Mouse (Mus musculus) frontal cortex, postnatal 25 days (tissue): Measurements from ENCODE around the gene Fbxo41.
A peak's percentile ranks its signal among the peaks of the same experiment; 100 is the strongest.

Experiments used
- DNase-seq, 2 experiments: peaks; one replicate each; pipeline ENCODE4 v3.0.0; 2022; ENCODE audit warnings: low spot score in 2 of 2

Fbxo41 gene

GRCm38 (mm10) chr6:85447351-85447750 lies 55.4 kb downstream of the Fbxo41 start:
- DNase-seq = no peak

GRCm38 (mm10) chr6:85445286-85445685 lies 57.5 kb downstream of the Fbxo41 start:
- DNase-seq = no peak

DNA sequence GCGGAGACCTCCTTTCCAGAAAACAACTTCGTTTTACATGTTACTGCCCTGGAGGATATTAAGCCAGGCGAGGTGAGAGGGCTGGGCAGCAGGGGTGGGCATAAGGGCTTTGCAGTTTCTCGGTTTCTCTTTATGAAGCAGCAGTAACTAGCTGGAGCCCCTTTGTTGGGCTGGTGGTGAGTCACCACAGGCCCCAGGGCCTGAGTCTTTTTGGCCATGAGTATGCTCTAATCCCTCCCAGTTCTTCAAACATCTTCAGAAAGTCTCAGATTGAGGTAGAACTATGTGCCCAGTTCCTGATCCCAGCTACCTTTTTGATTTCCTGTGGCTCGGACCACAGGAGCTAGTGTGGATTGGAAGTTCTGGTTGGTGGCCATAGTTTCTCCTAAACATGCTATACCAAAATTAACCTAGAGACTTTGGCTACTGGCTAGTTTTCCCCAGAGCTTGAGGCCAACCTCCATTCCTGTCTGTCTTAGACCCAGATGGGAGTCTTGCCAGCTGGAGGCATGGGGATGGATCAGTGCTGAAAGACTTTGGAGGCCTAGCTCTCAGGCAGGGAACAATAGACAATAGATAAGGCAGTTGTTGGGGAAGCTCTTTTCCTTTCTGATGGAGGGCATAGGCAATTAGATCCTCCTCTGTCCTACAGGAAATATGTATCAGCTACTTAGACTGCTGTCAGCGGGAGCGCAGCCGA lies 58.4 kb downstream of the Fbxo41 start:
- DNase-seq = no peak

DNA sequence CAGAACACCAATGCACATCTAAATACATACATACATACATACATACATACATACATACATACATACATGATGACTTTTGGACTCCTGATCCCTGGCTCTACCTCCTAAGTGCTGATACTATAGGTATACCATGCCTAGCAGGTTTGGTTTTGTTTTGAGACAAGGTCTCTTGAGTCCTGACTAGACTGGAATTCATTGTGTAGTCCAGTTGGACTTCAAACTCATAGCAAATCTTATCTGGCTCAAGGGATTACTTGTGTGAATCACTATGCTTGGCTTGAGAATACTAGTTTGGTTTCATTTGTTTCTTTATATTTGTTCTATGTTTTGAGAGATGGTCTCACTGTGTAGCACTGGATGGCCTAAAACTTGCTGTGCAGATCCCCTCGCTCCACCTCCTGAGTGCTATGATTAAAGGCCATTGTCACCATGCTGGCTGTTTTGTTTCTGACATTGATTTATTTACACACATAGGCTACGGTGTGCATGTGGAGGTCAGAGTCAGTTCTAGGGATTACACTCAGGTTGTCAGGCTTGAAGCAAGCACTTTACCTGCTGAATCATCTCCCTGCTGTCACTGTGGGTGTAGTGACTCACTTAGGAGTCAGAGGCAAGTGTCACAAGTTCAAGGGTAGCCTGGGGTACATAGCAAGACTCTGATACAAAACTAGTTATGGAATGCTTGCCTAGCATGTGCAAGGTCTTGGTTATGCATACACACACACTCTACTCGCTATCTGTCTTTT lies 59.1 kb downstream of the Fbxo41 start:
- DNase-seq = no peak

DNA sequence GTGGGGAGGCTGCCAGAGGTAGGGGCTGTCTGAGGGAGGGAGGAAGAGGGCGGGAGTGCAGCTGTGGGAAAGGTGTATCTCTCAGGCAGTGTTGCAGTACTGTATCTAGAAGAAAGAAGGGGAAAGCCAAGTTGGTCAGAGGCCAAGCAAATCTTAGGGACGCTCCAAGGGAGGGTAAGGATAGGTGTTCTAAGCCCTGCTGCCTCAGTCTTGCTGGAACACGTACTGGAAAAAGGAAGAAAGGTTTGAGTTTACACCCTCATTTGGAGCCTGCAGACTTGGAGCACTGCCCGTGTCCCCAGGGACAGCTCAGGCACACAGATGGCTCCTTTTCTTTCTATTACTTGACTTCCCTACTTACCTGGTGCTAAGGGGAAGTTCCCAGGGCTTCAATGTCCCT lies 61.7 kb downstream of the Fbxo41 start:
- DNase-seq = no peak

DNA sequence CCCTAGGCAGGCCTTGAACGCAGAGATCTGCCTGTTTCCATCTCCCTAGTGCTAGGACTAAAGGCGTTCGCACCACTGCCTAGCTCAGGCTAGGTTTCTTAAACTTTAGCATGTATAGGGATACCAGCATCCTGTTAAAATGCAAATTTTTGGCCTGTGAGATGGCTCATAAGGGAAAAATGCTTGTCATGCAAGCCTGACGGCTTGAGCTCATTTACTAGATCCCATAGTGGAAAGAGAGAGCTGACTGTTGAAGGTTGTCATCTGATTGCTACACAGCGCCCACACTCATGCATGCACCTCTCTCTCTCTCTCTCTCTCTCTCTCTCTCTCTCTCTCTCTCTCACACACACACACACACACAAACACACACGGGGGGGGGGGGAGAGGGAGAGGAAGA lies 66.2 kb downstream of the Fbxo41 start:
- DNase-seq = no peak

- DNase-seq = no peak
Measured at GRCm38 (mm10) chr6:85436204-85436603, 66.6 kb downstream of the Fbxo41 start.

DNA sequence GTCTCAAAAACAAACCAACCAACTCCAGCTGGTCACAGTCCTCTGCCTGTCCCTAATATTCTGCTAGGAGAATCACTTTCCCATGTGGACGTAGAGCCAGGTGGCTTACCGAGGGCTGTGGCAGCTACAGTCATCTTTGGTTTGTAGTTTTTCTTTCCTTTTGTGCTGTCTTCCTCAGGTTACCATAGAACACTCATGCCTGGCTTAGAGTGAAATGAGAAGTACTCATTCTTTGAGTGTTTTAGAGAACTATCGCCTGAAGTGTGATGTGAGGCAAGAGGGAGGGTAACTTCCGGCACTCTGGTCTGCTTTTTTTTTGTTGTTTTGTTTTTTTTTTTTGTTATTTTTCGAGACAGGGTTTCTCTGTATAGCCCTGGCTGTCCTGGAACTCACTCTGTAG lies 68.9 kb downstream of the Fbxo41 start:
- DNase-seq = no peak

GRCm38 (mm10) chr6:85431842-85432431 lies 70.9 kb downstream of the Fbxo41 start, which contains the start of gene Smyd5:
Gene Smyd5, plus strand, starts transcription at chr6:85431989.
- DNase-seq = peak; percentile 64 to 71

DNA sequence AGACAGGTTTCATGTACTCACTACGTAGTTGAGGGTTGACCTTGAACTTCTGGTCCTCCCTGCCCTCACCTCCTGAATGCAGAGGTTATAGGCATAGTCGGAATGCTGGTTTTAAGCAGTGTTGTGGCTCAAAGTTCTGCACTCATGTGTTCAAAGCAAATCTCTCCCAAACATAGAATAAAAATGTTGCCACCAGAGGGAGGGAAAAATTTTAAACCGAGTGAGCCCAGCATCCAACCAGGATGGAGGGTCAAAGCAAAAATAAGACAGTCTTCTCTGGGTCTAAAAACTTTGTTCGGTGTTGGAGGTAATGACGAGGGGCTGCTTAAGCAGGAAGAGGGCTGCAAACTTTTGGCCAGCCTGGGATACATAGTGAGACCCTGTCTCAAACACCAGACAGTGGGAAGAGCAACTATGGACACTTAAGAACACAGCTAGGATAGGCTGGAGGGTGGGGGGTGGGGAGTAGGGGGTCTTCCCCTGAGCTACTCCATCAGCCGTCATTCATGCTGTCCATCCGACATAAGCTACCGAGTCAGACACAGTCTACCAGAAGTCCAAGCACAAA lies 71.4 kb downstream of the Fbxo41 start:
- no peak for DNase-seq

- no peak for DNase-seq
Measured at GRCm38 (mm10) chr6:85423836-85424379, 78.9 kb downstream of the Fbxo41 start, which contains the start of gene Noto. Gene Noto, plus strand, starts transcription at chr6:85423886.
